Mouse (Mus musculus): Measurements from ENCODE around the gene Larp6. TPM values are rescaled to one million over a fixed set of nuclear protein-coding genes. Genes with fewer than 3 reads are reported as not detected.

Gene Larp6
- total and polyA plus RNA-seq, 3 experiments = not detected

- H3K79me2 ChIP-seq (ENCODE audit: control insufficient read depth, insufficient read depth, low read length, poor library complexity) = no peaks in the 10 kb centered on the region
- H3K36me3 ChIP-seq (ENCODE audit: control insufficient read depth in 1 of 2, insufficient read depth in 2 of 2, low read length in 2 of 2) = no peaks in the 10 kb centered on the region
- H3K9ac ChIP-seq (ENCODE audit: control insufficient read depth, low read depth, low read length, poor library complexity, severe bottlenecking) = no peak overlapping the region
- no peaks in the 10 kb centered on the region for H3K4me1 ChIP-seq (ENCODE audit: control insufficient read depth in 1 of 2, insufficient read depth in 2 of 2, low read length in 2 of 2)
- H3K4me3 ChIP-seq (ENCODE audit: control insufficient read depth in 1 of 2, insufficient read depth in 1 of 2, low read depth in 2 of 2, low read length in 2 of 2) = no peak overlapping the region
- no peaks in the 10 kb centered on the region for H3K27me3 ChIP-seq (ENCODE audit: control insufficient read depth in 1 of 2, insufficient read depth in 2 of 2, low read length in 2 of 2)
- DNase-seq (ENCODE audit: low read depth, low spot score) = no peak
- H3K27ac ChIP-seq (ENCODE audit: control insufficient read depth, low read depth, low read length) = no peak overlapping the region
- H3K9me3 ChIP-seq (replicated peaks; ENCODE audit: insufficient read depth, low read length) = no peaks in the 10 kb centered on the region
- no peak for TF ChIP-seq BHLHE40 (IDR thresholded peaks at IDR 0.05; ENCODE audit: borderline replicate concordance, low read depth, low read length)
- no peak for TF ChIP-seq ELF1 (IDR thresholded peaks at IDR 0.05; ENCODE audit: low read depth, low read length)
- TF ChIP-seq MAFK (IDR thresholded peaks at IDR 0.05; ENCODE audit: borderline replicate concordance, low read depth, low read length) = no peak
- TF ChIP-seq NELFE (IDR thresholded peaks at IDR 0.05; ENCODE audit: low read depth, low read length) = no peak
- TF ChIP-seq EP300 (IDR thresholded peaks at IDR 0.05; ENCODE audit: low read depth in 1 of 2, low read length in 2 of 2) = no peak
- no peak for TF ChIP-seq UBTF (IDR thresholded peaks at IDR 0.05; ENCODE audit: borderline replicate concordance, insufficient read depth, low read depth, low read length)
- no peak for TF ChIP-seq SMC3 (IDR thresholded peaks at IDR 0.05; ENCODE audit: low read depth, low read length)
- no peak for TF ChIP-seq JUND (IDR thresholded peaks at IDR 0.05; ENCODE audit: low read depth, low read length)
- TF ChIP-seq MYB (IDR thresholded peaks at IDR 0.05; ENCODE audit: low read depth, low read length) = no peak
- TF ChIP-seq GABPA (IDR thresholded peaks at IDR 0.05; ENCODE audit: low read depth, low read length) = no peak
- TF ChIP-seq POLR2A (IDR thresholded peaks at IDR 0.05; ENCODE audit: control insufficient read depth in 1 of 2, insufficient read depth in 1 of 2, low read depth in 1 of 2, low read length in 2 of 2, poor library complexity in 1 of 2) = no peak
- TF ChIP-seq POLR2AphosphoS5 (IDR thresholded peaks at IDR 0.05; ENCODE audit: borderline replicate concordance, low read depth, low read length) = no peak
- TF ChIP-seq NRF1 (IDR thresholded peaks at IDR 0.05; ENCODE audit: insufficient read depth, low read depth, low read length, poor library complexity, severe bottlenecking) = no peak
- TF ChIP-seq ZKSCAN1 (IDR thresholded peaks at IDR 0.05; ENCODE audit: low read depth, low read length) = no peak
- no peak for TF ChIP-seq ZNF384 (IDR thresholded peaks at IDR 0.05; ENCODE audit: low read depth, low read length)
- TF ChIP-seq TBP (IDR thresholded peaks at IDR 0.05; ENCODE audit: low read depth, low read length) = no peak
- TF ChIP-seq GATA1 (IDR thresholded peaks at IDR 0.05; ENCODE audit: low read depth, low read length) = no peak
- TF ChIP-seq TAL1 (IDR thresholded peaks at IDR 0.05; ENCODE audit: low read length) = no peak
Measured at GRCm38 (mm10) chr9:60719687-60720086, 6.9 kb downstream of the Larp6 start.

- no peaks in the 10 kb centered on the region for H3K9me3 ChIP-seq (replicated peaks; ENCODE audit: insufficient read depth, low read length)
- H3K79me2 ChIP-seq (ENCODE audit: control insufficient read depth, insufficient read depth, low read length, poor library complexity) = no peaks in the 10 kb centered on the region
- H3K27me3 ChIP-seq (ENCODE audit: control insufficient read depth in 1 of 2, insufficient read depth in 2 of 2, low read length in 2 of 2) = no peaks in the 10 kb centered on the region
- H3K36me3 ChIP-seq (ENCODE audit: control insufficient read depth in 1 of 2, insufficient read depth in 2 of 2, low read length in 2 of 2) = no peaks in the 10 kb centered on the region
- H3K27ac ChIP-seq (ENCODE audit: control insufficient read depth, low read depth, low read length) = no peak overlapping the region
- H3K4me3 ChIP-seq (ENCODE audit: control insufficient read depth in 1 of 2, insufficient read depth in 1 of 2, low read depth in 2 of 2, low read length in 2 of 2) = no peak overlapping the region
- H3K4me1 ChIP-seq (ENCODE audit: control insufficient read depth in 1 of 2, insufficient read depth in 2 of 2, low read length in 2 of 2) = no peaks in the 10 kb centered on the region
- no peak for TF ChIP-seq ZMIZ1 (IDR thresholded peaks at IDR 0.05; ENCODE audit: low read depth, low read length)
- TF ChIP-seq JUND (IDR thresholded peaks at IDR 0.05; ENCODE audit: low read depth, low read length) = no peak
- no peak for TF ChIP-seq RCOR1 (IDR thresholded peaks at IDR 0.05; ENCODE audit: low read depth, low read length)
- no peak for TF ChIP-seq ZKSCAN1 (IDR thresholded peaks at IDR 0.05; ENCODE audit: low read depth, low read length)
- TF ChIP-seq CTCF (IDR thresholded peaks at IDR 0.05 in 2 of 3, conservative IDR thresholded peaks at IDR 0.05 in 1 of 3; ENCODE audit: control insufficient read depth in 1 of 3, insufficient read depth in 1 of 3, low read depth in 2 of 3, low read length in 3 of 3, poor library complexity in 1 of 3, severe bottlenecking in 1 of 3) = no peak
- no peak for TF ChIP-seq POLR2A (IDR thresholded peaks at IDR 0.05; ENCODE audit: control insufficient read depth in 1 of 2, insufficient read depth in 1 of 2, low read depth in 1 of 2, low read length in 2 of 2, poor library complexity in 1 of 2)
- TF ChIP-seq UBTF (IDR thresholded peaks at IDR 0.05; ENCODE audit: borderline replicate concordance, insufficient read depth, low read depth, low read length) = no peak
- H3K9ac ChIP-seq (ENCODE audit: control insufficient read depth, low read depth, low read length, poor library complexity, severe bottlenecking) = no peak overlapping the region
- DNase-seq (ENCODE audit: low read depth, low spot score) = no peak
Measured at GRCm38 (mm10) chr9:60724968-60725367, 12.2 kb downstream of the Larp6 start.
